Mouse (Mus musculus) urinary bladder, adult 2 months (tissue): ENCODE measurements around the gene Sh3bgrl3. TPM values are rescaled to one million over a fixed set of nuclear protein-coding genes. Genes with fewer than 3 reads are reported as not detected.

Experiments
- DNase-seq: peaks from one replicate; pipeline ENCODE4 v3.0.0; 2022; ENCODE audit warnings: low spot score
- polyA plus RNA-seq: library from polyadenylated mRNA; depleted of rRNA; stranded (reverse); fragments of >200 nt; gene quantifications from 2 replicates; pipeline ENCODE4 v1.2.3, GENCODE M21; 2012

Sh3bgrl3 gene
- polyA plus RNA-seq, 1 experiment, result 337 TPM

DNA sequence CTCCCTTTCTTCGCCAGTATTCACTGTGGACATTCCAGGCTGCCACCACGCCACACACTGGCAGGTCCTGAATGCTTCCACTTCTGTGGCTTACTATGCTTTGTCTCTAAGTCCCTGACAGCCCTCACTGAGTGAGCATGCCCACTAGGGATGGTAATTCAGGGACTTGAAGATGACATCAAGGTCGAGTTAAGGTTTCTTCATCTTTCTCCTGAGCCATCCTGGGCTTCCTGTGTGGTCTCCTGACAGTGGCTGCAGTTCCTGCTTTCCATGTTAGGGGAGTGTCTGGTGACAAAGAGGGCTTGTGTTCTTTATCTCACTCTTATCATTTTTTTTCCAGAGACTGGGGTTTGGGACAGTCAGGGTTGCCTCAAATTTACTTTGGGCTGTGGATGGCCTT, 17.9 kb downstream of the Sh3bgrl3 start:
- no peak for DNase-seq

DNA sequence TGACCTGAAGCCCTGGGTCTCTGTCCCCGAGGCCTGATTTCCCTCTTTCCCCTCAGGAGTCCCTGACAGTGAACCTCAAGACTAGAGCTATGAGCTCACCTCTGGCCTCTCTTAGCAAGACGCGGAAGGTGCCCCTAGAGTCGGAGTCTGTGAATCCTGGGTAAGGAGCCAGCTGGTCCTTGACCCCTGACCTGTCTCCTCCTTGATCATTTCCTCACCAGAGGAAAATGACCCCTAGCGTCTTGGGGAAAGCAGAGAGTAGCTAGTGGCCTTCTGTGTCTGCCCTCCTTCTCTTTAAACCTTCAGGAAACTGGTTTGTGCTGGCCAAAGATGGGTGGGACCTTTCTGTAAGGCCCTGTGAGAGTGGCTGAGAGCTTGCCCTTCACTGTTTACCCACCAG, 20.4 kb downstream of the Sh3bgrl3 start:
- DNase-seq, result no peak

DNA sequence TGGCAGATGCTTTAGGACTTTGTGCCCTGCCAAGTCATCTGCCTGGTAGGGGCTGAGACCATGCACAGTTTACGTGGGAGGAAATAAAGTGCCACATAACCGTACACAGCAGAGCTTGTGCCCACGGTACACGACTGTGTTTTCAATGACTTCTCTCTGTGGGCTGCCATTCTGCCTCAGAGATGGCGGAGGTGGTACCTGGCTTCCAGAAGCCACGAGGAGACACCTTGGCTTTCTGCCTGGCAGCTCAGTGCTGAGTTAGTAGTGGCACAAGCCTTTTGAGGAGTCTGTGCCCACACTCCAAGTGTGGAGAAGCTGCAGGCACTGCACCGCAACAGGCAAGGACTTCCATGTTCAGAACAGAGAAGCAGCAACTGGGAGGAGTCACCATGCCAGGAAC, 20.9 kb downstream of the Sh3bgrl3 start:
- no peak for DNase-seq

DNA sequence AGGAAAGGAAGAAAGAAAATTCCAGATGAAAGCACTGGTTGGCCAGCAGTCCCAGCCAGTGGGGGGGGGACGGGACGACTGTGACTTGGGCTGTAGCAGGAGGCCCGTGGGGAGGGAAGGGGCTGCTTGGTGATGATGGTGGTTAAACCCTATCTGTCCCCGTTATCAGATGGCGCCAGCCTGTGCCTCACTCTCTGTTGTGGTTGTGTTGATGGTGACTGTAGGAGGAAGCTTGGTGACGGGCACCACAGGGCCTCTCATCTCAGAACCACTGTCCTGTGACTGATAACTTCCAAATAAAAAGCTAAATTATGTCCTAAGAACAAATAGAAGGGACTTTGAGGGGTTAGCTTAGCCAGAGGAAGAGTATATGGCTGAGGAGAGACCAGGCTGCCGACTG, 22.5 kb downstream of the Sh3bgrl3 start:
- DNase-seq, result no peak

DNA sequence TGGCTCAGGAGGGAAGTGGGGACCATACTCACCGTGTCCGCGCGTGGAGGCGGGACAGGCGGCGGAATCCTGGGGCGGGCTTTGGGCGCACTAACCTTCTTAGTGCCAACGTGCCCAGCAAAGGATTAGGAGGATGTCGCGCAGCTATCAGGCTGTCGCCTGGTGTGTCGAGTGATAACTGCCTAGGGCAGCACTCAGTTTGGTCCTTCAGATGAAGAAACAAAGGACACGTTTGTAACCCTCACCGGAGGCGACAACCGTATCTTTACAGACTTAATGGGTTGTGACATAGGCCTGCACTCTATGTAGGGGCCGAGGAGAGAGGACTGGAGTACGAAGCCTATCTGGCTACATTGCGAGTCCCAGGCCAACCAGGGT, 25.9 kb downstream of the Sh3bgrl3 start:
- no peak for DNase-seq

DNA sequence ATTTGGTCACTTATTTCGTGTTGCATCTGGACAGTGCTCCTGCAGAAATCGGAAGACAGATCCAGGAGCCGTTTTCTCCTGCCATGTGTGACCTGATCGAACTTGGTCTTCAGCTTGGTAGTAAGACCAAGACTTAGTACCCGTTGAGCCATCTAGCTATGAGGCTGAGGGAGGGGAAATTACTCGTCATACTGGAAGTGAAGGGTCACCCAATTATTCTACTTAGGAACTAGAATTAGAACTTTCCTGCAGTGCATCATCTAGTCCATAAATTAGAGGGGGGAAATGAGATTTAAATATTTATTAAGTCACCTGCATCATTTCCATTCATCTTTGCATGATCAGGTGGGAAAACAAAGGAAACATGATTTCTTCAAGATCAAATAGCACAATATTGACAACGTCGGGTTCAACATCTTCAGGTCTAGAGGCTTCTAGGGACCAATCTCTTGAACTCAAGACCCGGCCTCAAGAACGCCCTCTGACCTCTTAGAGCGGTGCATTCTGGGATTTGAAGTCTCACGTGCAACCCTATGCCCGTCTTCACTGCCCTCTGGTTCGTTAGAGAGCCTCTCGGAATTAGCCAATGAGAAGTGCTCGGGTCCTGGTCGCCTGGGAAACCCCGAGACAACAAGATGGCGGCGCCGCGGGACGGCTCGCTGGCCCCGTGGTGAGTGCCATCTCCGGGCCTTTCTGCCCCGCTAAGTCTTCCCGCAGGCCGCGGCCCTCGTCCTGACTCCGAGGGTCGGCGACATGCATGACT, 26.4 kb downstream of the Sh3bgrl3 start, which contains the start of gene Ubxn11:
Ubxn11 (plus strand) TSS at position 592 of the 763 bp plus-strand sequence.
- DNase-seq, result peak; percentile 56

DNA sequence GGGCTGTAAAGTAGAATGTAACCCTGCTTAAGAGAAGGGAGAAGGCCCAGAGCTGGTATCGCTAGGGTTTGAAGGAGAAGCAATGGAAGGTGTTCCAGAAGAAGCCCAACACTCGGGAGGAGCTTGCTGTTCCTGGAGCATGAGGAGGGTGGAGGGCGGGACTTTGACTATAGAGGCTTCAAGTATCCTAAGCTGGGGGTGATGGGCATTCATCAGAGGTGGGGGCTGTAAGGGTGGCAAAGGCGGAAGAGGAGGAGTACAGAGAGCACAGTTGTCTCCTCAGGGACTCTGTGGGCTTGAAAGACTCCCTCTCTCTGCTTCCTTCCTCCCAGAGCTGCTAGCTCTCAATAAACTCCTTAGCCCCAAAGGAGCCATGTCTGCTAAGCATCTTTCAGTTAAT, 28.3 kb downstream of the Sh3bgrl3 start:
- DNase-seq, result no peak

DNA sequence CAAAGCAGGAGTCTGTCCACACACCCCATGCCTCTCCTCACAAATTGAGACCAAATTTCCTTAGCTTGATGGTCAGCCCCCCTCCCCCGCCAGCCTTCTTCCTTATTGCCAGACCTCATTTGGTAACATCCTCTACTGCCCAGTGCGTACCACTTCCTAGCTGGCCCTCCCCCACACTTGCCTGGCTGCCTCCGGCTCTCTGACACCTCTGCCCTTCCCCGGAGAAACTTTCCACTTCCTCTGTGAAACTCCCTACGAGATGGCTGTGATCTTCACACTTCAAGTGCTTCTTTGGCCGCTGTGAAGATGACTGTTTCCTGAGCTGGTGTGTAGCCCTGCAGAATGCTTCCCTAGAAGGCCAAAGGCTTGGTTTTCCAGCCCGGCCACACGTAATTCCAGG, 30.0 kb downstream of the Sh3bgrl3 start:
- no peak for DNase-seq

DNA sequence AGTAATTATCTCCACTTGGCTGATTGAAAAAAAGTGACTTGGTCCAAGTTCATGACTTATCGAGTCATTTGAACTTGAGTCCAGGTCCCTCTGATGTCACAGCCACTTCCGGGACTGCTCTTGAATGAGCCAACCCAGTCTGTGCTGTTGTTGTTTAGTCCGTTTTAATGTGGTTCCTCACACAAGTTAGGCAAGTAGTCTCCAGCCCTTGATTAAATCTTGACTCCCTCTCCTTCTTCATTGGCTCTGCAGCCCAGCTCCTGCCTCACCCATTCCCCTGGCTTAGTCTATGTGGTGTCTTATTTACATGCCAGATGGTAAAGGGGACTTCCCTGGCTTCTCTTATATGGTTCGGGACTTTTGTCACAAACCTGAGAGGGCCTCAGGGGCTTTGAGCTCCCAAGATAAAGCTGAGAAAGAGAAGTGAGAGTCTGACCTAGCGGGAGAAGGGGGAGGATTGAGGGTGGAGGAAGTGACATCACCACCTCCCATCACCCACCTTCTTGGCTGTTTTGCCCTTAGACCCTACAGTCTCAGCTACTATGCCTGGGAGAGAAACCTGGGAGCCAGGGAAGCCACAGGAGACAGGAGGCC, 31.5 kb downstream of the Sh3bgrl3 start:
- DNase-seq, result no peak

DNA sequence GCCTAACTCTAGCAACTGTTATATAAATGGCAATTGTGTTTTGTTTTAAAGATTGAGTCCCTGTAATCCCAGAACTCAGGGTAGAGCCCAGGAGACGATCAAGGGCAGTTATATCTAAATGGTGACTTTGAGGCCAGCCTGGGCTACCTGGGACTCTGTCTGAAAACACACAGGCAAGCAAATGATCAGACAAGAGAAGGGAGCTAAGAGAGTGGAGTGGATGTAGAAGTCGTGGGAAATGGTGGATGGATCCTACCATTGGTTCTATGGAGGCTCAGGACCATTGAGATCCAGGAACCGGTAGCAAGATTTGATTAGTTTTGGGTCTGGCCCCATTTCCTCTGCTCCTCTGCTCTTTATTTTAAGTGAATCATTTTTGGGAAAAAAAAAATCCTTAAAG, 32.5 kb downstream of the Sh3bgrl3 start:
- DNase-seq, result no peak

DNA sequence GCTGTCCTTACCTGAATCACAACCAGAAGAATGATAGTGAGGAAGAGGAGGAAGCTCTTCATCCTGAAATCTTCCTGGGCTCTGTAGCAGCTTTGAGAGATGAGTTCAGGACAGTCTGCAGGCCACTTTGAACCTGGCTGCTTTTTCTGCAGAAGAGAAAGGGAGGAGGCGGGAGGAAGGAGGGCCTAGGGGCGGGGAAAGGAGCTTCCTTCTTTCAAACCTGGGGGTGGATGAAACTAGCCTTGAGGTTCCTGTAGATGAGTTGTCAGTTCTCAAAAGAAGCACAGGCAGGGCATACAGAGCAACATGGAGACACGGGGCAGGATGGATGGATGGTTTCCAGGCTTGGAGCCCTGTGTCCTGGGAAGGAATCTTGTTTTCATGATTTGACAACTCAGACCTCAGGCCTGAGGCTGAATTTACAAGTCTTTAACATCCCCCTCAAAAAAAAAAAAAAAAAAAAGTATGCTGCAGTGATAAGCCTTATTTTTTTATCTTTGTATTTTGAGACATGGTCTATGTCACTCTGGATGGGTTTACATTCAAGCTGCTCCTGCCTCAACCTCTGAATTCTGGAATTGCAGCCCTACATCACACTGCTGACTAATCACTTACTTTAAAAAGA, 33.6 kb downstream of the Sh3bgrl3 start, which contains the start of gene Cd52:
Cd52 (minus strand) TSS at position 160 of the 625 bp plus-strand sequence.
- no peak for DNase-seq

DNA sequence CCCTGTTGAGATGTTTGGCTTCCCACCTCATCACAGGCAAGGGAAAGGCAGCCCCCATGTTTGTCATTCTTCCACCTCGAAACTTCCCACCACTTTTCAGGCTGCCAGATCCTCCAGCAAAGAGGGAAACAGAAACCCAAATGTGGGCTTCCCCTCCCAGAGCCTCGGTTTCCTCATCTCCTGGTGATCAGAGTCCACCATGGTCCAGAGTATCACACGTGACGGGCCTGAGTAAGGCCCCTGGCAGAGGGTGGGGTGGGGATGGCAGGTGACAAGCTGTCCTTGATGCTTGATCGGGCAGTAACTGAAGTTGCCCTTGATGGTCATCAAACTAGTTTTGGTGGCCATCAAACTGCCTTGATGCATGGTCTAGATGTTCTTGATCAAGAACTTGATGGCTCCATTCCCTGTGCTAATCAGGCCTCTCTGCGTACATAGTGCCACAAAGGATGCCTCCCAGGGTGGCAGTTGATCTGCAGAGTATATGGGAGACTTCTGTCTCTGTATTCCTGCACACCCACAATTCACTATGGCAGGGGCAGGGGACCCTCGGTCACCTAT, 34.5 kb downstream of the Sh3bgrl3 start:
- DNase-seq, result no peak

DNA sequence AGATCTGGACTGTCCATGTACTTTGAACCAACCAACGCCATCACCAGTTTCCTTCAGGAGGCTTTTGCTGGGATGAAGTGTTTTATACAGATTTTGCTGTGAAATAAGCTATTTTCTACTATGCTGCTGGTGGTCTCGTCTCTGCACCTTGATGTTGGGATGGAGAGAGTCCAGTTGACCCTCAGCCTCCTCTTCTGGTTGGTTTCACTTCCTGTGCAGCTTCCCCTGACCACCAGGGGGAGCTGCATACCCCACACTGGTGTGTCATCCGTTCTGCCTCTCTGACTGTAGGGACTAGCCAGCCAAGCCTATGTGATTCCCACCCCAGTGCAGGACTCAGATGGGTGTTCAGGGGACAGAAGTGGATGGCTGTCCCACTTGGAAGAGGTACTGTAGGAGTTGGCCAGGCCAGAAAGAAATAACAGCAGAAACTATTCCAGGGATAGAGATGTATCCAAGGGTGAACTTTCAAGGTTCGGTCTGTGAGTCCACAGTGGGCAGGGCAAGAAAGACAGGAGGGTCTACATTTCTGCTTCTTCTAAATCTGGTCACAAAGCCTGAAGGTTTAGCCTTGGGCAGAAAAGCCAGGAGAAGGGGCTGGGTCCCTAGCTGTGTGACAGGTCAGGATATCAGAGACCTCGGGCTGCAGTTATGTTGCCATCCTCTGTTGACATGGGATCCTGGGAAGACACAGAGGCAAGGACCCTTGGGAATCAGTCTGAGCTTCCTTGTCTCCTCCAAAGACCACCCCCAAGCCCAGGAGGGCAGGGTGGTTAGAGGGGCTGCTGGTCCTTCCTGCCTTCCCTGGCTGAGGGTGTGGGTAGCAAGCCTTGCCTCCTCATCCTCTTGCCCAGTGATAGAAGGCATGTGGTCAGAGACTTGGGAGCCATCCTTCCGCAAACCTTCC, 36.0 kb downstream of the Sh3bgrl3 start:
- DNase-seq, result no peak

DNA sequence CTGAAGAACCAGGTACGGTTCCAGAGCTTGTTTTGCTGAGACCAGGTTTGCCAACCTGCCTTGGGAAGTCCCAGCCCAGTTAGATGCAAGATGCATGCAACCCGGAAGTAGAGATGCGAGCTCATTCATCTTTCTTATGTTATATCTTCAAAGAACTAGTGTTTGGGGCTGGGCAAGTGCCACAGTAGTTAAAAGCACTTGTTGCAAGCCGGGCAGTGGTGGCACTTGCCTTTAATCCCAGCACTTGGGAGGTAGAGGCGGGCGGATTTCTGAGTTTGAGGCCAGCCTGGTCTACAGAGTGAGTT, 37.4 kb downstream of the Sh3bgrl3 start:
- DNase-seq, result no peak

DNA sequence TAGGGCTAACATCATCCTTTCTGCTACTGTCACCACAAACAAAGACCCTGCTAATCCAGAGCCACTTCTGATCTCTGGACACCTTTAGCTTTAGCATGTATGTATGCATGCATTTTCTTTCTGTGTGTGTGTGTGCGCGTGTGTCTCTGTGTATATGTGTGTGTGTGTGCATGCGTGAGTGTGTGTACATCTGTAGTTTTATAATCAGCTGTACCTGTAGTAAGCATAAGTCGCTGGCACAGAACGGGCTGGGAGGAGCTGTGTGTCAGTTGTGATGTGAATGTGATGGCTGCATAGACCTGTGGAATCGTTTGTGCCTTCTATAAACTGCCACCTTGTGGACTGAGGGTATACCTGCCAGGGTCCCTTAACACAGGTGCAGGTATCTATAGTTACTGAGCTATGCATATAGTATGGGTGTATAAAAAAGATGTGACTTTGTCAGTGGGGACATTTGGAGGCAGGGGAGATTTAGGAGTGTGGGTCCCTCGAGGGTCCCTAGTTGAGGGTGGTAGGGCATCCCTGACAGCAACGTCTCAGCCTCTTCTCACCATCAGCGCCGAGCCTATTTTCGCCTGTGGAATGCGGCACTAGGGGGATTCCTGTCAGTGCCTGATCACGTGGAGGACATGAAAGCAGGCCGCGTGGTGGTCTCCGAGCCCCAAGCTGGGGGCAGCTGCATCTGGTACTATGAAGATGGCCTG, 37.9 kb downstream of the Sh3bgrl3 start:
- DNase-seq, result no peak

DNA sequence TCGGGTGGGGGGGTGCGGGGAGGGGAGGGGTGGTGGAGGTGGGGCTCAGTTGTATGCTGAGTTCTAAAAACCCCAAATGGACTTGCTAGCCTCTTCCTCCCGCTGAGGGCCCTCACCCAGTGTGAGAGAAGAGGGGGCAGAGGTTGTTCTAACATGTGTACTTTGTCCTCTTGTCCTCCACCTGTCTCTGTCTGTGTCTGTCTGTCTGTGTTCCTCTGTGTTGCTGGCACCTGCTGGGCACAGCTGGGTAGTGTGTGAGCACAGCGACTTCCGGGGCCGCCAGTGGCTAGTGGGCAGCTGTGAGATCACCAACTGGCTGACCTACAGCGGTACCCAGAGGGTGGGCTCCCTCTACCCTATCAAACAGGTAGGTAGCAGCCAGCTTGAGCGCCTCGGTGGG, 39.6 kb downstream of the Sh3bgrl3 start:
- no peak for DNase-seq

DNA sequence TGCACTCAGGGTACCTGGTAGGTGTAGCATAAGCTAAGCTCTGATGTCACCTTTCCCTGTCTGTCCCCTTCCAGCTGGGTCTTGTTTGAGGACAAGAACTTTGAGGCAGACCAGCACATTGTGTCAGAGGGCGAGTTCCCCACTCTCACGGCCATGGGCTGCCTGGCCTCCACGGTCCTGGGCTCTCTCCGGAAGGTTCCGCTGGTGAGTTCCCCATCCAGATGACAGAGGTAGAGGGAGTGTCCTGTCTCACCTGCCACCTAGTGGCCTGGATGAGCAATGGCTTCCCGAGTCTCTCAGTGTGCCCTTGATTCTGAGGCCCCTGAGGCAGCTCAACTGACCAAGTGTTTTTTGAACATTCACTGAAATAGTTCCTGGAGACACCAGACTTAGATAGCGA, 41.2 kb downstream of the Sh3bgrl3 start:
- no peak for DNase-seq

DNA sequence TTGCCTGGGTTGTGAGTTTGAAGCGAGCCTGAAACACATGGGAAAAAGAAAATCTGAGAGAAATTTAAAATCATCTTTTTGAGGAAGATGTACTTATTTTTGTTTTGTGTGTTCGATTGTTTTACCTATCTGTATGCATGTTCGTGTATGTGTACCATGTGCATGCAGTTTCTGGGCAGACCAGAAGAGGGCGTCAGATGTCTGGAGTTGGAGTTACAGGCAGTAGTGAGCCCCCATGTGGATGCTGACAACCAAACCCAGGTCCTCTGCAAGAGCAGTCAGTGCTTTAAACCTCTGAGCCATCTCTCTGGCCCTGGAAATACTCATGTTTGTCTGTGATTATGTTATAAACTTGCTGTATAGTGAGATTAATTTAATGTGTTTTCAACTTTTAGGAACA, 43.6 kb downstream of the Sh3bgrl3 start:
- no peak for DNase-seq

DNA sequence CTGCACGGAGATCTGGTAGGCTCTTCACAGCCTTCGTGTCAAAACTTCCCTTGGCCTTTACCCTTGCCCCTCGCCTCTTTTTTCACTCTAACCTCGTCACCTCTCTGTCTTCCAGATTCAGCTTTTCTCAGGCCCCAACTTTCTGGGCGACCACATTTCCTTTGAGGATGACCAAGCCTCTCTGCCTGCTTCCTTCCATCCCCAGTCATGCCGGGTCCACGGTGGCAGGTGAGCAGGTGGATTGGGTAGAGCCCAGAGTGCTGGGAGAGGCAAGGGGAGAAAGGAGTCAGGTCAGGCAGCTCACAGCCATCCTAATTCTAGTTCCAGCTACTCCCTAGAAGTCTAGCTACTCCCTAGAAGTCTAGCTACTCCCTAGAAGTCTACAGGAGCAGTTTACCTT, 46.1 kb downstream of the Sh3bgrl3 start:
- no peak for DNase-seq

DNA sequence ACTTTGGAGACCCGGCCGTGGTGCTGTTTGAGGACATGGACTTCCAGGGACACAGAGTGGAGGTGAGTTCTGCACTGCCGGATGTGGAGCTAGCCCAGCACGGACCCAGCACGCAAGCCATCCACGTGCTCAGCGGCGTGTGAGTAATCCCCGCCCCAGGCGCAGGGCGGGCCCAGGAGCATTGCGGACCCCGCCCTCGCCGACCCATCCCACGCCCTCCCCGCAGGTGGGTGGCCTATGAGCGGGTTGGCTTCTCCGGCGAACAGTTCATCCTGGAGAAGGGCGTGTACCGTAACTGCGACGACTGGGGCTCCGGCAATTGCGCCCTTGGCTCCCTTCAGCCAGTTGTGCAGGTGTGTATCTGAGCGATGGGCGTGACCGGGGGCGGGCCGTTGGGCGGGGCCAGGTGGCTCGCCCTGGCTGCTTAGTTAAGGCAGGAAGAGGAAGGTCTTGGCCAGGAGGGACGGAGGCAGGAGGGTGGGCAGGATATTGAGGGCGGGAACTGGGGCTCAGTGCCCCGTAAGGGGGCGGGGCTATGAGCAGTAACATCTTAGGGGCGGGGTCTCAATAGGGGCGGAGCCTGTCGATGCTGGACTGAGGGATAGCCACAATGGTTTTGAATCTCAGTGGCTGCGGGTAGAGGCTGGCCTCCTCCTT, 46.7 kb downstream of the Sh3bgrl3 start:
- DNase-seq, result peak; percentile 52

DNA sequence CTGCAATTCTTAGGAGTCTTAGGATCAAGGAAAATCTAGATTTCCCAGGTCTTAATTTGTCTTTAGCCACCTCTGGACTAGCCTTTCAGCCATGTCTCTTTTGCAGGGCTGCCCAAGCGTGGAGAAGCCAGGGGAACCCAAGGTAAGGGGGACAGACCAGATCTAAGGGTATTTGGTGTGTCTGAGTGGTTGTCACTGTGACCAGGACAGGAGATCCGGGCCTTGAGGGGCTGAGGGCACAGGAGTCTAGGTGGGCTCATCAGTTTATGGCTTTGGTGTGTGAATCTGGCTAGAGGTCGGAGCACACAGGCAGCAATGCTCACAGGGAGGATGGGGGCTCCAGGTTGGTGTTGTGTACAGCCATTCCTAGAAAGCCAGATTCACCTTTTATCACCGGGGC, 47.9 kb downstream of the Sh3bgrl3 start:
- no peak for DNase-seq
